Mouse (Mus musculus): Measurements from ENCODE around the gene Avp. TPM values are rescaled to one million over a fixed set of nuclear protein-coding genes. Genes with fewer than 3 reads are reported as not detected.

Avp gene
- total RNA-seq, 4 experiments from 2014 or later: 1.2 to 3.0 (median 2.0) TPM; not detected in 1

- no peak for DNase-seq (ENCODE audit: low spot score in 2 of 2)
These were observed 7.4 kb downstream of the Avp start for GRCm38 (mm10) chr2:130574960-130575359.

DNA sequence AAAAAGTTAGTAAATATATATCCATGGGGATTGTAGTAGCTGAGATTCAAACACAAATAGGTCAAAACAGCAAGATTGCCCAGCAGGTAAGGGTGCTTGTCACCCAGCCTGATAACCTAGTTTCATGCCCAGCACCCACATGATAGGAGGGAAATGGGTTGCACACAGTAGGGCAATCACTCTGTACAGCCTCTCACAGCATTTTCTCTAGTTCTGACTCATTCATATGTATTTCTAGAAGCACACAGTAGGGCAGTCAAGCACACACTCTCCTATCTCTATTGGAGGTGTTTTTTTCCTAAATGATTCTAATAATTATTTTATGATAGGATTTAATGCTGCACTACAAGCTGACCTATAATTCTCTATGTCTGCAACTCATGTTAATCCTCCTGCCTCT lies 12.4 kb downstream of the Avp start:
- DNase-seq (ENCODE audit: low spot score in 2 of 2): no peak

DNA sequence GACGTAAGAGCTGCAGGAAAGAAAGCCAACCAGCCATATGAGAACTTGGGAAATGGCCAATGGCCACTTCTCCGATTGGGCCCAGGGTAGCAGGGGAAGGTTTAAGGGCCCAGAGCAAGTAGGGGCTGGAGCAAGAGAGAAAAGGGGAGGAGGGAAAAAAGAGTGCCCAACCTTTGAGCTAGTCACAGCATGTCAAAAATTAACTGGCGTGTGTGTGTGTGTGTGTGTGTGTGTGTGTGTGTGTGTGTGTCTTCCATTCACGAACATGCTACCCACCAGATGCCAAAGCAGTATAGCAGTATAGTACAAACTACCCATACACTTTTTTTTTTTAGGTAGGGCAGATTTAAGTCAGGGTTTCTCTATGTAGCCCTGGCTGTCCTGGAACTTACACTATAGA lies 13.4 kb downstream of the Avp start:
- DNase-seq (ENCODE audit: low spot score in 2 of 2): no peak

DNA sequence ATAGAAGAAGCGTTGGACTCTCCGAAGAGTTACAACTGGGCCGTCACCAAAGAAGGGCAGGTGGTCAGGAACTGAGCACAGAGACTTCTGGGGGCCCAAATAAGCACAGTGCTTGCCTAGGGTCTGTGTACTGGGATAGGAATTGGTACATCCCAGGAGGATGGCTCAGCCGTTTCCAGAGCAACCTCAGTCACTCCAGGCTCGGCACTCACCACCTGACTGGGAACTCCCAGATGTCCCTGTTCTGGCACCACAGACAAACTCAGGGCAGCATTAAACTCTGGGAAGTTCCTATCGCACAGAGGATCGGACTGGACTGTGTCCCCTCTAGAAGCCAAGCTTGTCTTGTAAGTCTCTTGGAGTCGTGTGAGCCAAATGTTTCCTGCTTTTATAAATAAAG lies 17.4 kb downstream of the Avp start:
- DNase-seq (ENCODE audit: low spot score in 2 of 2): peak; percentile 37 to 40

GRCm38 (mm10) chr2:130564063-130564462 lies 18.3 kb downstream of the Avp start:
- peak; percentile 29 to 32 for DNase-seq (ENCODE audit: low spot score in 2 of 2)

GRCm38 (mm10) chr2:130563212-130564055 lies 18.9 kb downstream of the Avp start, which contains the start of gene Mrps26:
Mrps26 (plus strand) TSS chr2:130563742.
- DNase-seq (ENCODE audit: low spot score in 2 of 2): peak; percentile 90

GRCm38 (mm10) chr2:130558015-130558414 lies 24.3 kb downstream of the Avp start:
- no peak for DNase-seq (ENCODE audit: low spot score in 2 of 2)

- DNase-seq (ENCODE audit: low spot score in 2 of 2): no peak
These were observed 24.9 kb downstream of the Avp start for GRCm38 (mm10) chr2:130557462-130557861.

- no peak for DNase-seq (ENCODE audit: low spot score in 2 of 2)
These were observed 26.1 kb downstream of the Avp start for GRCm38 (mm10) chr2:130556292-130556691.

- DNase-seq (ENCODE audit: low spot score in 2 of 2): no peak
These were observed 27.5 kb downstream of the Avp start for GRCm38 (mm10) chr2:130554841-130555240.

DNA sequence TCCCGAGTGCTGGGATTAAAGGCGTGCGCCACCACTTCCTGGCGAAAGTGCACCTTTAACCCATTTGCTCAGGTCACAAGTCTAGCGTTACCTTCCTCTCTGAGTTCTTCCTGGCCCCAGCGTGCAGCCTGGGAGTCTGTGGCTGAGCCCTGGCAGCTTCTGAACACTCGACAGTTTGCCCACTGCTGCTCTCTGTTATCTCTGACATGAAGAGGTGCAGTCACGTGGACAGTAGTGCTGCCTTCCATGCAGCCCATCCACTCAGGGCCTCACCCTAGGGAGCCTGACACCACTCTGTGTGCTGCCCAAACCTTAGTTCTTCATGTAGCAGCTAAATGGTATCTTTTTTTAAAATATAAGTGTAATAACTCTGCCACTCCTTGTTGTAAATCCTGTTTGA lies 35.4 kb downstream of the Avp start:
- no peak for DNase-seq (ENCODE audit: low spot score in 2 of 2)

- DNase-seq (ENCODE audit: low spot score in 2 of 2): no peak
These were observed 42.1 kb downstream of the Avp start for GRCm38 (mm10) chr2:130540266-130540665.

DNA sequence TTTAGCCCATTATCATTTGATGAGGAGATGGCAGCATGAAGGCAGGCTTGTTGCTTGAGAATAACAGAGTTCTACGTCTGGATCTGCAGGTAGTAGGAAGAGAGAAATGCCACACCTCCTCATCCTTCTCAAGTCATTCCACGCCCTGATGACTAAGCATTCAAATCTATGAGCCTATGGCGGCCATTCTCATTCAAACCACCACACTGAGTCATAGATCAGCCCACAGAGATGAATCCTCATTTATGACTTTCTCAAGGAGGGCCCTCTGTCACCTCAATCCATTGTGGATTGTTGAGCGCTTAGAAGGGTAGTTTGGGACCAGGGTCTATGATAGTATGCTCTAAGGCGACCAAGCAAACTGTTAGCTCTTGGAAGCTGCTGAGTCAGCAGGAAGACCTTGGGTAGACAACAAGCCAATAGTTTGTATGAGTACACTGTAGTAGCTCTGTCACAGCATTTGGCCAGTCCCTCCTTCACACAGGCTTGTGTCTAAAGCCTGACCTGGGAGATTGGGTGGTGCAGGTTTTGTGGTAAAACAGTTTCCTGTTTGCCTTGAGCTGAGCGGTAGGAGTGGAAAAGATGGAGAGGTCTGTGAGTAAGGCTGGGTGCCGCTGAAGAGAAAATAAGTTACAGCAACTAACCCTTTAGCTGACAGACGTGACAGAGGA lies 43.3 kb downstream of the Avp start:
- no peak for DNase-seq (ENCODE audit: low spot score in 2 of 2)

GRCm38 (mm10) chr2:130536890-130537289 lies 45.5 kb downstream of the Avp start:
- DNase-seq (ENCODE audit: low spot score in 2 of 2): no peak

DNA sequence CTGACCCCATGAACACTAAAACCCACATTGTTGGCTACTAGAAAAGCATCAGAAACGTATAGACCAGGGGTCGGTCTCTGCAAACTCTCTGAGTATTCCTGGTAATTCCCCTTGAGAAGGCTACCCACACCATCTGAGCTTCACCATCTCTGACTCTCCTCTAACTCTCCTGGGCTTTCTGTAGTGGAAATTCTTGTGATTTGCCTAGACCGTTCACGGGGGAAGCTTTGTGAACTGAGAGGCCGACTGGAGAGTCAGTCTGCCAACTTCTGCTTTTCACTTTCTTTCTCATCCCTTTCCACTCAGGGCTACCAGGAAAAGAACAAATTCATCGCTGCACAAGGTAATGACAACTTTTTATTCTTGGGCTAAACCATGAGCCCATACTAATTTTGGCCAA lies 47.3 kb downstream of the Avp start:
- no peak for DNase-seq (ENCODE audit: low spot score in 2 of 2)

- DNase-seq (ENCODE audit: low spot score in 2 of 2): no peak
These were observed 50.2 kb downstream of the Avp start for GRCm38 (mm10) chr2:130532201-130532600.

Small RNA genes within 50 kb of the gene (microRNA-seq; reads per million reads assigned to microRNA genes)
- gene Gm23876: 0 reads per million in 2 experiments

Other genes with a start within 250 kb of the Avp start
- gene Cpxm1, start 185.0 kb downstream of the Avp start, total RNA-seq (2022): 1 to 10 TPM; 6.8 to 10.0 (median 7.5) TPM
- not detected for gene Gm28372, start 177.3 kb downstream of the Avp start, total RNA-seq (2022)
- gene 1700020A23Rik, start 177.3 kb downstream of the Avp start, total RNA-seq (2022): not detected
- not detected for gene Tmem239, start 176.1 kb downstream of the Avp start, total RNA-seq (2022)
- 100 to 1,000 TPM in 1 of 4 experiments, 10 to 100 TPM in 3; 82.1 to 115 (median 87.7) TPM for gene Vps16, start 158.2 kb downstream of the Avp start, total RNA-seq (2022)
- 10 to 100 TPM; 25.2 to 29.4 (median 27.8) TPM for gene Pced1a, start 157.9 kb downstream of the Avp start, total RNA-seq (2022)
- 100 to 1,000 TPM; 306 to 318 (median 311) TPM for gene Ptpra, start 132.3 kb downstream of the Avp start, total RNA-seq (2022)
- 10 to 100 TPM; 74.6 to 86.5 (median 79.1) TPM for gene Mrps26, start 18.8 kb downstream of the Avp start, total RNA-seq (2022)
- gene Oxt, start 6.4 kb downstream of the Avp start, total RNA-seq (2022): under 1 TPM in 1 of 4 experiments, not detected in 3; 0.97 TPM
- 1 to 10 TPM; 7.3 to 9.6 (median 9.4) TPM for gene Fastkd5, start 47.5 kb upstream of the Avp start, total RNA-seq (2022)
- gene Ubox5, start 47.5 kb upstream of the Avp start, total RNA-seq (2022): 10 to 100 TPM; 10.3 to 12.1 (median 10.8) TPM
- 100 to 1,000 TPM; 142 to 190 (median 164) TPM for gene Lzts3, start 60.2 kb upstream of the Avp start, total RNA-seq (2022)
- gene Ddrgk1, start 82.1 kb upstream of the Avp start, total RNA-seq (2022): 100 to 1,000 TPM in 3 of 4 experiments, 10 to 100 TPM in 1; 95.9 to 122 (median 110) TPM
- 10 to 100 TPM; 32.1 to 36.0 (median 34.7) TPM for gene Itpa, start 85.1 kb upstream of the Avp start, total RNA-seq (2022)
- 1 to 10 TPM; 1.2 to 2.0 (median 1.6) TPM for gene Slc4a11, start 115.0 kb upstream of the Avp start, total RNA-seq (2022)

All from layer of hippocampus, adult 8-10 months (tissue).